29 mouse cellular contexts compared by ENCODE assay signal in genomic region chrX:142971759-142972158, GRCm38 (mm10). TPM values are rescaled to one million over a fixed set of nuclear protein-coding genes. Genes with fewer than 3 reads are reported as not detected.
DNase-seq lines count a peak whose midpoint lies in the region; ATAC-seq and TF ChIP-seq lines count a peak whose summit lies in the region.
"Had no signal": no experiment of that assay in that cellular context is flagged by ENCODE, and none has a peak within 500 bp of the region (broad histone marks: within the 10 kb centered on the region; RNA-seq: fewer than 3 reads in every experiment).

No protein-coding gene starts in this region.

- no peak for TF ChIP-seq EP300 in MEL (IDR thresholded peaks at IDR 0.05; ENCODE audit: low read depth in 1 of 2, low read length in 2 of 2)

- no peak overlapping the region for H3K9ac ChIP-seq in liver, embryonic 13.5 days
- no peak overlapping the region for H3K9ac ChIP-seq in MEL (ENCODE audit: control insufficient read depth, low read depth, low read length, poor library complexity, severe bottlenecking)
- H3K9ac ChIP-seq: embryonic facial prominence, embryonic 15.5 days; forebrain, postnatal 0 days; heart, embryonic 15.5 days; hindbrain, embryonic 13.5 days; intestine, embryonic 15.5 days had no signal

- no peak overlapping the region for H3K4me3 ChIP-seq in liver, embryonic 13.5 days (replicated peaks)
- H3K4me3 ChIP-seq in MEL (ENCODE audit: control insufficient read depth in 1 of 2, insufficient read depth in 1 of 2, low read depth in 2 of 2, low read length in 2 of 2), result no peak overlapping the region
- H3K4me3 ChIP-seq: embryonic facial prominence, embryonic 15.5 days; heart, adult 2 months; heart, embryonic 15.5 days; hindbrain, embryonic 10.5 days; hindbrain, embryonic 13.5 days; intestine, embryonic 15.5 days had no signal

- no peaks in the 10 kb centered on the region for H3K9me3 ChIP-seq in liver, embryonic 13.5 days (replicated peaks)
- no peaks in the 10 kb centered on the region for H3K9me3 ChIP-seq in MEL (replicated peaks; ENCODE audit: insufficient read depth, low read length)
- H3K9me3 ChIP-seq: embryonic facial prominence, embryonic 15.5 days; G1E; heart, embryonic 15.5 days; hindbrain, embryonic 10.5 days; hindbrain, embryonic 13.5 days; intestine, embryonic 15.5 days had no signal

- TF ChIP-seq POLR2A in MEL (IDR thresholded peaks at IDR 0.05; ENCODE audit: control insufficient read depth in 1 of 2, insufficient read depth in 1 of 2, low read depth in 1 of 2, low read length in 2 of 2, poor library complexity in 1 of 2), result no peak

- no peaks in the 10 kb centered on the region for H3K36me3 ChIP-seq in liver, embryonic 13.5 days
- peaks cover 0 to 32% of the 10 kb centered on the region in 2 experiments; a peak in 2 of 4 replicates for H3K36me3 ChIP-seq in MEL (ENCODE audit: control insufficient read depth in 1 of 2, insufficient read depth in 2 of 2, low read length in 2 of 2)
- H3K36me3 ChIP-seq: embryonic facial prominence, embryonic 15.5 days; G1E; heart, embryonic 15.5 days; hindbrain, embryonic 10.5 days; hindbrain, embryonic 13.5 days; intestine, embryonic 15.5 days had no signal

- TF ChIP-seq RAD21 in MEL (IDR thresholded peaks at IDR 0.05; ENCODE audit: low read depth, low read length), result no peak

- H3K4me2 ChIP-seq in liver, embryonic 13.5 days, result no peak overlapping the region
- H3K4me2 ChIP-seq: embryonic facial prominence, embryonic 15.5 days; heart, embryonic 11.5 days; heart, embryonic 15.5 days; hindbrain, embryonic 13.5 days; intestine, embryonic 15.5 days had no signal

- peak; percentile 7 for DNase-seq in gastrocnemius, postnatal 10 days
- DNase-seq in gastrocnemius, adult 18-20 months (ENCODE audit: low spot score), result no peak
- DNase-seq in liver, embryonic 13.5 days, result no peak
- no peak for DNase-seq in liver
- no peak for DNase-seq in MEL (ENCODE audit: low read depth, low spot score)
- DNase-seq in cerebellum, postnatal 14 days, result no peak
- DNase-seq: adrenal gland, adult 2 months; adrenal gland, postnatal 14 days; B cell, adult 2 months; cerebellum, adult 11 months; cerebellum, adult 2 months; cerebellum, adult 9-11 months; cerebellum, postnatal 36 days; embryo, embryonic 11 days; forebrain, postnatal 0 days; gastrocnemius, postnatal 36 days; heart, adult 2 months; heart, postnatal 10 days; heart, postnatal 36 days had no signal

- no peak for ATAC-seq in liver, embryonic 13.5 days (ENCODE audit: low read depth)
- ATAC-seq: forebrain, embryonic 14.5 days; forebrain, postnatal 0 days; hindbrain, embryonic 16.5 days had no signal

- peaks cover 32% of the 10 kb centered on the region for H3K4me1 ChIP-seq in liver, embryonic 13.5 days (replicated peaks)
- peaks cover 10 to 27% of the 10 kb centered on the region in 2 experiments for H3K4me1 ChIP-seq in MEL (ENCODE audit: control insufficient read depth in 1 of 2, insufficient read depth in 2 of 2, low read length in 2 of 2)
- H3K4me1 ChIP-seq: embryonic facial prominence, embryonic 15.5 days; heart, embryonic 15.5 days; hindbrain, embryonic 10.5 days; hindbrain, embryonic 13.5 days; intestine, embryonic 15.5 days had no signal

- TF ChIP-seq CTCF in MEL (IDR thresholded peaks at IDR 0.05 in 2 of 3, conservative IDR thresholded peaks at IDR 0.05 in 1 of 3; ENCODE audit: control insufficient read depth in 1 of 3, insufficient read depth in 1 of 3, low read depth in 2 of 3, low read length in 3 of 3, poor library complexity in 1 of 3, severe bottlenecking in 1 of 3), result no peak

- H3K27ac ChIP-seq in liver, embryonic 13.5 days, result peak overlapping the region; percentile 71
- peak overlapping the region; percentile 85; the same call in 1 of the 2 replicates for H3K27ac ChIP-seq in MEL (ENCODE audit: control insufficient read depth, low read depth, low read length)
- H3K27ac ChIP-seq: embryonic facial prominence, embryonic 15.5 days; heart, adult 2 months; heart, embryonic 15.5 days; hindbrain, embryonic 10.5 days; hindbrain, embryonic 13.5 days; intestine, embryonic 15.5 days had no signal

- no peaks in the 10 kb centered on the region for H3K79me2 ChIP-seq in MEL (ENCODE audit: control insufficient read depth, insufficient read depth, low read length, poor library complexity)

- H3K27me3 ChIP-seq in liver, embryonic 13.5 days, result no peaks in the 10 kb centered on the region
- no peaks in the 10 kb centered on the region for H3K27me3 ChIP-seq in MEL (ENCODE audit: control insufficient read depth in 1 of 2, insufficient read depth in 2 of 2, low read length in 2 of 2)
- H3K27me3 ChIP-seq: CH12.LX; embryonic facial prominence, embryonic 15.5 days; heart, embryonic 15.5 days; intestine, embryonic 15.5 days had no signal

- 81% methylated on average over 3 of the region's 3 CpGs for WGBS in liver, embryonic 13.5 days (ENCODE audit: insufficient replicate concordance)

TF ChIP-seq in MEL, 35 proteins besides CTCF, POLR2A, EP300 and RAD21:
- TF ChIP-seq ELF1 (IDR thresholded peaks at IDR 0.05; ENCODE audit: low read depth, low read length), result no peak

RNA-seq across cellular contexts. Expression of gene Ammecr1, which starts 5.2 kb away (rescaled TPM):
- 10 to 100 TPM; 11.0 to 12.9 TPM for total RNA-seq in gastrocnemius, postnatal 10 days (2021)
- total RNA-seq in gastrocnemius, adult 18-20 months (2021), result 1 to 10 TPM; 3.9 to 4.2 TPM
- polyA plus RNA-seq in liver, embryonic 13.5 days (2015; fragmentation: Nextera tagmentation; extraction: Ambion mirVana), result 16.6 and 20.2 TPM in 2 replicates
- total RNA-seq in MEL (2012; rRNA removed), result 15.1 and 16.3 TPM in 2 replicates
- polyA plus RNA-seq in MEL (2012; ENCODE audit: insufficient read depth in 1 of 2, insufficient read length in 2 of 2, low read depth in 1 of 2, low replicate concordance in 2 of 2, missing spikeins in 1 of 2), result 10 to 100 TPM; 23.6 to 62.1 TPM
